Mouse (Mus musculus): ENCODE measurements around the gene Olfr1279.
"Not testable (repeated sequence)": the region's sequence is repeated elsewhere in the genome, so short reads cannot be mapped to it uniquely, and the experiment has no call there.

The Olfr1279 gene

DNA sequence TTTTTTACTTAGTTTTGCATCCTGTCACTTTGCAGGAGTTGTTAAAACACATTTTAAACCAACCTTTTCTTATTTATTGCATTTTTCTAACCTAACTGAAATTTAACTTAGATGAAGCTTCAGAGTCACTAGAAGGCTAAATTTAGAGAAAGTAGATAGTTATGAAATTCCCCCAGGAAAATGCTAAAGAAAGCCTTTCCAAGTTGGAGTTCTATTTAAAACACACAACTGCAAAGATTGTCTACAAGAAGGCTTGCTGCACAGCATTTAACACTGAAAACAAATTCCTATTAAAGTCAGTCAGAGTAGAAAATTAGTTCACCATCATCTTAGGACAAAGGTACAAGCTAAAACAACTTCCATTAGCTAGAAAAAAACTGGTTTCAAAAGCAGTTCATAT is at the start of gene Olfr1279:
Gene Olfr1279 (plus strand): TSS at position 262 of the 400 bp plus-strand sequence.
- no peak for DNase-seq

DNA sequence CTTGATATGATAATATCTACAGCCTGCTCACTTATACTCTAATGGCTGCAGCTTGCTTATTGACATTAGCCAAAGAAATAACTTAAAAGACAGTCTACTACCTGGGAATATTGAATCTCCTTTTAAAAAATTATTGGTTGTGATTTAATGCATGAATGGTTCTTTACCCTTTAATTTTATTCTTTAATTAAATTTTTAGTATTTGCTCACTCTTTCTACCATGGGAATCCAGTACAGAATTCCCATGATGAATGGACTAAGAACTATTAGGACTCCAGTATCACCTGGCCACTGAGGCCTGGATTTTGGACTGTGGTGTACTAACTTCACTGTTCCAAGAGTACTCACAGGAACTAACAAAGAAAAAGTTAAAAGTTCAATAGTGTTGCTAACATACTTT is 46.2 kb upstream of the Olfr1279 start, which contains the start of gene Olfr1276:
Gene Olfr1276 (plus strand): TSS at position 301 of the 400 bp plus-strand sequence.
- no peak for DNase-seq

DNA sequence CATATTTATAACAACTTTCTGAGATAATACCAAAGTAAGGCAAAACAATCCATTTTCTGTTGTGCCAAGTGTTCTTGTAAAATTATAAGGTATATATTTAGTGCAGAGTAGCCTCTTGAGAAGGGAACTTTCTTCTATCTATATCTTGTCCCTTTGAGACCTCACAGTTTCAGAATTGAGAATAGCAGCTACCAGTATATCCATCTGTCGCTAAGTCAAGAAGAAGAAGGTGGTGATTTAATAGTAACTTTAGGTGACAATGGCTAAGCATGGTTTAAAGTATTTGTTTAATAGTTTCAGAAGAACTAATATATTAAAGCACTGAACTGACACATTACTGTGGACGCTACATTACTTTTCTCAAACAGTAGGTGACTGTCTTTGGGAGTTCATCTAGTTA is 26.4 kb upstream of the Olfr1279 start, which contains the start of gene Olfr1277:
Gene Olfr1277 (minus strand): TSS at position 101 of the 400 bp plus-strand sequence.
- no peak for DNase-seq

DNA sequence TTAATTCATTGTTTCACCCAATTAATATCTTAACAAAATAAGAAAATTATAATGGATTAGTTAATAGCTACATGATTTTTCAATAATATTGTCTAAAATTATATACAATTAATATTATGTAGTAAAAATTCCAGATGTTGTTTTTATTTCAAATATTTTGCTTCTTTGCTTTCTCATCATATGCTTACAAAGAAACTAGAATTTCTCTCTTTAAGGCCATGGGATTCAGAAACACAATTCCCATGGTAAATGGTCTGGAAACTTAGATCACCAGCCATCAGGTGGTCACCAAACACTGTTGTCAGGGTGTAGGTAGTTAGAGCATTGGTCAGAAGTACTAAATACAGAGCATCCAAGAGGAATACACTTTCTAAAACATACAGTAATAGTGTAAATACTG is 10.6 kb upstream of the Olfr1279 start, which contains the start of gene Olfr1278:
Gene Olfr1278 (plus strand): TSS at position 301 of the 400 bp plus-strand sequence.
- DNase-seq = no peak

DNA sequence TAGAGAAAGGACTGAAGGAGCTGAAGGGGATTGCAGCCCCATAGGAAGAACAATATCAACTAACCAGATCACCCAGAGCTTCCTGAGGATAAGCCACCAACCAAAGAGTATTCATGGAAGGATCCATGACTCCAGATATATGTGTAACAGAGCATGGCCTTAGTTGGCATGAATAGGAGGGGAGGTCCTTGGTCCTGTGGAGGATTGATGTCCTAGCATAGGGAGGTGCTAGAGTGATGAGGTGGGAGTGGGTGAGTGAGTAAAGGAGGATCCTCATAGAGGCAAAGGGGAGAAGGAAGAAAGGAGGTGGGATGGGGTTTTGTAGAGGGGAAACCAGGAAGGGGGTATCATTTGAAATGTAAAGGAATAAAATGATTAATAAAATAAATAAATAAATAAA is 1.9 kb upstream of the Olfr1279 start:
- no peak for DNase-seq

DNA sequence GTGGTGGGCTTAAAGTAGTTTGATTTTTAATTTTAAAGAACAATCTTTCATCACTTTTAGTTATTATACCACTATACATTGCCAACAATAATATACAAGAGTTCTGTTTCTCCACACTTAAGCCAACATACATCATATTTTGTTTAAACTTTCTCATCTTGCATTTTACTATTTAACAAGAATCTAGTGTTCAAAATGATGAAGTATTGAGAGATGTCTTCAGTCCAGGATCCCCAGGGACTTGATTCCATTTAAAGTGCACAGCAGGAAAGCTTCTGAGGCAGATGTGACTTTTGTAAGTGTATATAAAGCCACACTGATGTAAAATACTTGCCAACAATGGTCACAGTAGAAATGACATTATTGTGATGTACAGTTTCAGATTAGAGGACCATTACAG is 13.3 kb downstream of the Olfr1279 start, which contains the start of gene Olfr1280:
Gene Olfr1280 (plus strand): TSS at position 301 of the 400 bp plus-strand sequence.
- DNase-seq = no peak

DNA sequence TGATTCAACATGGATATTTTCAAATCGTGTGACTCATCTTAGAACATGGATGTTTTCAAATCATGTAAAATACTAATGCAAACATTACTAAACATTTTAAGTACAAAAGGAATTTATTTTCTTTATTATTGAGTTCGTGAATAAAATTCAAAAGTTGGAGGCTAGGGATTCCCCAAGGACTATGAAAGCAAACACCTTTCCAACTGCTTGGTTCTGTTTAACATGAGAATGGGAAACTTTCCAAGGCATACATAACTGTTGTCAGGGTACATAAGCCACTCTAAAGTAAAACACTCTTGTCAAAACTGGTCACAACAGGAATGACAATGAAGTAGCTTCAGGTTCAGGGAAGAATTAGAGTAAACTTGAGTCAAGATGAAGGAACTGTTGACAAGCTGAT is 25.8 kb downstream of the Olfr1279 start, which contains the start of gene Olfr1281:
Gene Olfr1281 (plus strand): TSS at position 301 of the 400 bp plus-strand sequence.
- DNase-seq = no peak

DNA sequence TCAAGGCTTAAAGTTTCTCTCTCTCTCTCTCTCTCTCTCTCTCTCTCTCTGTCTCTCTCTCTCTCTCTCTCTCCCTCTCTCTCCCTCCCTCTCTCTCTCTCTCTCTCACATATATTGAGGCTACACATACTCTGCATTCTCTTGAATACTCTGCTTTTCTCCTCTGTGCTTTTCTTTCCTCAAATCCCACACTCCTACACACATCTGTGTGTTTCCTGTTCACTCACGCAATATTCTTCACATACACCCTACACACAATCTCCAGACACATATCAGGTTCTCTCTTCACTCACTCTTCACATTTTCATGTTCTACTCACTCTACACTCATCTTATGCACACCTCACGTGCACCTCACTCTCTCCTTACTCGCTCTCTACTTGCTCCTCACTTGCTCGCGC is 33.3 kb downstream of the Olfr1279 start:
- DNase-seq = not testable (repeated sequence)

DNA sequence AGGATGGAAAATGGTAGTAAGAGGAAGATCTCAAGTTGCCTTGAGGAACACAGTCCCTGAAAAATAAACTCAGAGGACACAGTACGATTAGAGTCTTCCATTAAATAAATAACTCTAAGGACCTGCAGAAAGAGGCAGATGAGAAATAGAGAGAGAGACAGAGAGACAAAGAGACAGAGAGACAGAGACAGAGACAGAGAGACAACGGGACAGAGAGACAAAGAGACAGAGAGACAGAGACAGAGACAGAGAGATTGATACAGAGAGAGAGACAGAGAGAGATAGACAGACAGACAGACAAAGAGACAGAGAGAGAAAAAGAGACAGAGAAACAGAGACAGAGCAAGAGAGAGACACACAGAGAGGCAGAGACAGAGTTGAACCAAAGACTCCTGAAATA is 35.5 kb downstream of the Olfr1279 start, which contains the start of gene Olfr1282:
Gene Olfr1282 (minus strand): TSS at position 101 of the 400 bp plus-strand sequence.
- no peak for DNase-seq

Data from kidney, adult 8-10 months (tissue).